Mouse (Mus musculus): Measurements from ENCODE around the gene Fgf22. TPM values are rescaled to one million over a fixed set of nuclear protein-coding genes. Genes with fewer than 3 reads are reported as not detected.

Fgf22 gene
- polyA plus RNA-seq, 1 experiment from 2014 or later = 3.4 TPM

Other genes with a start within 250 kb of the Fgf22 start
- 23.7 and 26.2 TPM in 2 replicates for gene Plpp2, start 221.3 kb upstream of the Fgf22 start, polyA plus RNA-seq (2015; fragmentation: Nextera tagmentation; extraction: Ambion mirVana)
- 61.7 and 68.6 TPM in 2 replicates for gene Mier2, start 199.9 kb upstream of the Fgf22 start, polyA plus RNA-seq (2015; fragmentation: Nextera tagmentation; extraction: Ambion mirVana)
- 0.37 TPM in 1 of 2 replicates, not detected in the other for gene Theg, start 167.7 kb upstream of the Fgf22 start, polyA plus RNA-seq (2015; fragmentation: Nextera tagmentation; extraction: Ambion mirVana)
- gene C2cd4c, start 141.1 kb upstream of the Fgf22 start, polyA plus RNA-seq (2015; fragmentation: Nextera tagmentation; extraction: Ambion mirVana) = 0.40 and 0.55 TPM in 2 replicates
- 24.7 and 28.9 TPM in 2 replicates for gene Shc2, start 117.2 kb upstream of the Fgf22 start, polyA plus RNA-seq (2015; fragmentation: Nextera tagmentation; extraction: Ambion mirVana)
- gene Odf3l2, start 109.3 kb upstream of the Fgf22 start, polyA plus RNA-seq (2015; fragmentation: Nextera tagmentation; extraction: Ambion mirVana) = 0.14 and 0.17 TPM in 2 replicates
- 1.0 and 4.1 TPM in 2 replicates for gene Madcam1, start 90.5 kb upstream of the Fgf22 start, polyA plus RNA-seq (2015; fragmentation: Nextera tagmentation; extraction: Ambion mirVana)
- gene Tpgs1, start 85.7 kb upstream of the Fgf22 start, polyA plus RNA-seq (2015; fragmentation: Nextera tagmentation; extraction: Ambion mirVana) = 109 and 115 TPM in 2 replicates
- gene Cdc34, start 72.9 kb upstream of the Fgf22 start, polyA plus RNA-seq (2015; fragmentation: Nextera tagmentation; extraction: Ambion mirVana) = 83.0 and 83.4 TPM in 2 replicates
- 1.1 TPM in 2 replicates for gene Gzmm, start 66.1 kb upstream of the Fgf22 start, polyA plus RNA-seq (2015; fragmentation: Nextera tagmentation; extraction: Ambion mirVana)
- gene Bsg, start 50.6 kb upstream of the Fgf22 start, polyA plus RNA-seq (2015; fragmentation: Nextera tagmentation; extraction: Ambion mirVana) = 958 and 1,001 TPM in 2 replicates
- gene Hcn2, start 38.4 kb upstream of the Fgf22 start, polyA plus RNA-seq (2015; fragmentation: Nextera tagmentation; extraction: Ambion mirVana) = 2.0 and 3.0 TPM in 2 replicates
- gene Polrmt, start 8.5 kb upstream of the Fgf22 start, polyA plus RNA-seq (2015; fragmentation: Nextera tagmentation; extraction: Ambion mirVana) = 43.4 TPM in 2 replicates
- 108 and 110 TPM in 2 replicates for gene Rnf126, start 11.9 kb downstream of the Fgf22 start, polyA plus RNA-seq (2015; fragmentation: Nextera tagmentation; extraction: Ambion mirVana)
- 2.6 and 4.5 TPM in 2 replicates for gene Fstl3, start 22.2 kb downstream of the Fgf22 start, polyA plus RNA-seq (2015; fragmentation: Nextera tagmentation; extraction: Ambion mirVana)
- 0.14 and 10.2 TPM in 2 replicates for gene Prss57, start 35.9 kb downstream of the Fgf22 start, polyA plus RNA-seq (2015; fragmentation: Nextera tagmentation; extraction: Ambion mirVana)
- gene Palm, start 38.5 kb downstream of the Fgf22 start, polyA plus RNA-seq (2015; fragmentation: Nextera tagmentation; extraction: Ambion mirVana) = 227 and 256 TPM in 2 replicates
- 0.33 and 11.5 TPM in 2 replicates for gene Misp, start 65.9 kb downstream of the Fgf22 start, polyA plus RNA-seq (2015; fragmentation: Nextera tagmentation; extraction: Ambion mirVana)
- gene Ptbp1, start 99.4 kb downstream of the Fgf22 start, polyA plus RNA-seq (2015; fragmentation: Nextera tagmentation; extraction: Ambion mirVana) = 55.8 and 121 TPM in 2 replicates
- gene Prtn3, start 119.4 kb downstream of the Fgf22 start, polyA plus RNA-seq (2015; fragmentation: Nextera tagmentation; extraction: Ambion mirVana) = 9.0 and 9.5 TPM in 2 replicates
- 316 and 385 TPM in 2 replicates for gene Plppr3, start 119.6 kb downstream of the Fgf22 start, polyA plus RNA-seq (2015; fragmentation: Nextera tagmentation; extraction: Ambion mirVana)
- 0.31 and 0.50 TPM in 2 replicates for gene Elane, start 131.2 kb downstream of the Fgf22 start, polyA plus RNA-seq (2015; fragmentation: Nextera tagmentation; extraction: Ambion mirVana)
- gene Cfd, start 135.8 kb downstream of the Fgf22 start, polyA plus RNA-seq (2015; fragmentation: Nextera tagmentation; extraction: Ambion mirVana) = not detected in 2 replicates
- 44.9 and 46.7 TPM in 2 replicates for gene Med16, start 153.8 kb downstream of the Fgf22 start, polyA plus RNA-seq (2015; fragmentation: Nextera tagmentation; extraction: Ambion mirVana)
- gene Gm26602, start 155.8 kb downstream of the Fgf22 start, polyA plus RNA-seq (2015; fragmentation: Nextera tagmentation; extraction: Ambion mirVana) = 22.7 and 23.6 TPM in 2 replicates
- gene Kiss1r, start 161.9 kb downstream of the Fgf22 start, polyA plus RNA-seq (2015; fragmentation: Nextera tagmentation; extraction: Ambion mirVana) = 1.8 and 2.8 TPM in 2 replicates
- 264 and 288 TPM in 2 replicates for gene R3hdm4, start 166.1 kb downstream of the Fgf22 start, polyA plus RNA-seq (2015; fragmentation: Nextera tagmentation; extraction: Ambion mirVana)
- gene Arid3a, start 172.0 kb downstream of the Fgf22 start, polyA plus RNA-seq (2015; fragmentation: Nextera tagmentation; extraction: Ambion mirVana) = 2.4 and 5.1 TPM in 2 replicates
- 94.4 and 104 TPM in 2 replicates for gene Wdr18, start 205.1 kb downstream of the Fgf22 start, polyA plus RNA-seq (2015; fragmentation: Nextera tagmentation; extraction: Ambion mirVana)
- 0.32 and 0.33 TPM in 2 replicates for gene Grin3b, start 215.6 kb downstream of the Fgf22 start, polyA plus RNA-seq (2015; fragmentation: Nextera tagmentation; extraction: Ambion mirVana)
- 21.3 and 24.7 TPM in 2 replicates for gene Tmem259, start 229.3 kb downstream of the Fgf22 start, polyA plus RNA-seq (2015; fragmentation: Nextera tagmentation; extraction: Ambion mirVana)
- 31.6 and 76.4 TPM in 2 replicates for gene Cnn2, start 233.5 kb downstream of the Fgf22 start, polyA plus RNA-seq (2015; fragmentation: Nextera tagmentation; extraction: Ambion mirVana)
- gene Abca7, start 241.4 kb downstream of the Fgf22 start, polyA plus RNA-seq (2015; fragmentation: Nextera tagmentation; extraction: Ambion mirVana) = 5.2 and 5.6 TPM in 2 replicates

Data from neural tube, embryonic 15.5 days (tissue).